Mouse (Mus musculus): ENCODE results near the gene Bub1.

- TF ChIP-seq CTCF (IDR thresholded peaks at IDR 0.05; ENCODE audit: low read depth, low read length) (no peak), POLR2A (IDR thresholded peaks at IDR 0.05; ENCODE audit: borderline replicate concordance, low read depth, low read length) (no peak)
Measured at GRCm38 (mm10) chr2:127791919-127792603, 39.6 kb downstream of the Bub1 start, which contains the start of gene Mtln.
